Mouse (Mus musculus): ENCODE measurements around the gene Cacna1a. TPM values are rescaled to one million over a fixed set of nuclear protein-coding genes. Genes with fewer than 3 reads are reported as not detected.

Gene Cacna1a
- polyA plus RNA-seq (2016; fragmentation: Nextera tagmentation; extraction: Ambion mirVana): 0.60 and 1.8 TPM in 2 replicates

DNA sequence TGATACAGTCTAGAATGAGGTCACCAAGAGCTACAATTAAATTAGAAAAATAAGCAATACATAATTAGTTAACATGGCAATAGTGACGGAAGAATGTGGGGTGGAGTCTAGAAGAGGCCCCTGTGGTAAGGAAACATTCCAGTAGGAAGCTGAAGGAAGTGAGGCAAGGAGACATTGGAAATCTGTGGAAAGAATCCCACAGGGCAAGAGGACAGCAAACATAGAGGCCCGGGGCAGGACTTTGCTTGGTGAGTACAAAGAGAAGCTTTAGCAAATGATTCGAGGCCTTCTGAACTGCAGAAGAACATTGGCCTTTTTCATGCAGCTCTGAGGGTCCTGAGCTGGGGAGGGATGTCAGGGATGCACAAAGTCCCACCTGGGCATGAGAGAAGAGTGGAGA lies at the start of gene Cacna1a:
Gene Cacna1a, plus strand, starts transcription at position 166 of the 400 bp plus-strand sequence.
- WGBS (ENCODE audit: insufficient replicate concordance): 57% methylated on average over 3 of the region's 3 CpGs
- Histone ChIP-seq H3K36me3 (no peaks in the 10 kb centered on the region), H3K27ac (no peak within 1 kb of the TSS), H3K9ac (no peak within 1 kb of the TSS), H3K4me2 (no peak within 1 kb of the TSS), H3K4me1 (no peaks in the 10 kb centered on the region), H3K27me3 (replicated peaks) (no peaks in the 10 kb centered on the region; the same call in 1 of the 2 replicates), H3K9me3 (replicated peaks) (no peaks in the 10 kb centered on the region), H3K4me3 (no peak within 1 kb of the TSS)
- ATAC-seq: no peak

DNA sequence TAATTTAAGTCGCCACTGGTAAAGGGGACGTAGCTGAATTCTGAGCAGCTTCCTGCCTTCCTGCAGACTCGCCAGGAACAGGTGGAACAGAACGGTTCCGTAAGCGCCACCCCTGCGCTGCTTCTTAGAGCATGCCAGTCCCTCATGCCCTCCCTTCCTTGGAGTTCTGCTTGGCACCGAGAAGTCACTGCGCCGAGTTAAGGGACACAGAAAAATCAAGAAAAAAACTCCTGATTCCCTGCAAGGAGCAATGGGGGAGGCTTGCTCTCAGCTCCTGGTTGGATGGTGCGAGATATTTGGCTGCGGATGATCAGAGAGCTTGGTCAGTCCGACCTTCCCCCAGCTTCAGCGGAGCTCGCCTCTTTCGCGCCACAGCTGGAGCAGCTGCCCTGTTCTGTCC lies 49.7 kb upstream of the Cacna1a start:
- no peaks in the 10 kb centered on the region for H3K4me1 ChIP-seq
- 20% methylated on average over 17 of the region's 17 CpGs for whole genome bisulfite sequencing (ENCODE audit: insufficient replicate concordance)
- H3K4me3 ChIP-seq: no peak overlapping the region
- ATAC-seq: no peak
- H3K9ac ChIP-seq: no peak overlapping the region
- H3K27me3 ChIP-seq (replicated peaks): peaks cover 38% of the 10 kb centered on the region
- no peaks in the 10 kb centered on the region for H3K9me3 ChIP-seq (replicated peaks)
- H3K36me3 ChIP-seq: no peaks in the 10 kb centered on the region
- no peak overlapping the region for H3K27ac ChIP-seq
- no peak overlapping the region for H3K4me2 ChIP-seq

DNA sequence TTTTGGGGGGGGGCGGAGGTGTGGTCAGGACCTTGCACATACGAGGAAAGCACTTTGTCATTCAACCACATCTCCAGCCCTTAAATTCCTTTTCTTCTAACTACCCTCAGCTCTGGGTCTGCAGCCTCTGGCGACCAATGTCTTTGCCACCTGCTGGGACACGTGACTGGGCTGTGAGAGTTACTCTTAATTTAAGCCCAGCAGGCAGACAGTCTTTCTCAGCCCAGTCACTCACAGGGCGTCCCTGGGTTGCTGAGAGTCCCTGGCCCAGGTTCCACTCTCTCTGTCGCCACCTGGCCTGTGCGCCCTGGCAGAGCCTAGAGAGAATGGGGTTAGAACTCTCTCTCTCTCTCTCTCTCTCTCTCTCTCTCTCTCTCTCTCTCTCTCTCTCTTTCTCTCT lies 48.9 kb upstream of the Cacna1a start:
- Histone ChIP-seq H3K27me3 (replicated peaks) (peaks cover 38% of the 10 kb centered on the region), H3K4me1 (no peaks in the 10 kb centered on the region), H3K4me3 (no peak overlapping the region), H3K36me3 (no peaks in the 10 kb centered on the region), H3K9me3 (replicated peaks) (no peaks in the 10 kb centered on the region), H3K4me2 (no peak overlapping the region), H3K27ac (no peak overlapping the region), H3K9ac (no peak overlapping the region)
- no peak for ATAC-seq
- WGBS (ENCODE audit: insufficient replicate concordance): 11% methylated on average over 7 of the region's 7 CpGs

DNA sequence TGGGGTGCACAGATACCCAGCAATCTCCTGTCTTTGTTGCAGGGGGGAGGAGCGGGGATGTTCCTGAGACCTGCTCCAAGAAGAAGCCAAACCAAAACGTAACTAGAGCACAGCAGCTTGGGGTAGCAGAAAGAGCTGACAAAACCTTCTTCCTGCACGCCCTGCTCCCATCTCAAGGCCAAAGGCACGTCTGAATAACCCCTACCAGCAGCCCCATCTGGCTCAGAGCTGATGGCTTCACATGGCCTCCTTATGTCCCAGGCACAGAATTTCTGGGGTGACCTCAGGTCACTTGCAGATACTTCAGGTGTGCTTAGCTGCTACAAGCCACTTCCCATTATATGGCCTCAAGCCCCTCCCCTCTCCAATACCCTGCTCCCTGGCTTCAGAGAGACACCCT lies 48.4 kb upstream of the Cacna1a start:
- Histone ChIP-seq H3K9ac (no peak overlapping the region), H3K9me3 (replicated peaks) (no peaks in the 10 kb centered on the region), H3K36me3 (no peaks in the 10 kb centered on the region), H3K27me3 (replicated peaks) (peaks cover 38% of the 10 kb centered on the region), H3K4me3 (no peak overlapping the region), H3K27ac (no peak overlapping the region), H3K4me2 (no peak overlapping the region), H3K4me1 (no peaks in the 10 kb centered on the region)
- no peak for ATAC-seq
- WGBS (ENCODE audit: insufficient replicate concordance): 41% methylated on average over 4 of the region's 4 CpGs

DNA sequence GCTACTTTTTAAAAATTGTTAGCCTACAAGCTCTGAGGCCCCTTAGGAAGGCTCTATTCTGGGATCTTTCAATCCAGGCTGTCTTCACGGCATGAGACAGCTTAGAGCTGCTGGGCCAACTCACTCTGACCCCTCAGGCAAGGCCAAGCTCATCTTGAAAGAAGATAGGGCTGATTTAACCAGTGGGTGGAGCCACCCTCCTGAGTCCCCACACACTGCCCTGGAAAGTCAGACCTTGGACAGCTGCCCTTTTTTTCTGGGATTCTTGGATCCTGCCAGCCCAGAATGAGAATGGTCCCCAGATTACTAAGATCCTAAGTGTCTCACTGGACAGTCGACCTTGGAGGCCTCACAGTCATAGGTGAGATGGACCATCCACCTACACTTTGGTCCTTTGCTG lies 47.6 kb upstream of the Cacna1a start:
- H3K4me3 ChIP-seq: no peak overlapping the region
- ATAC-seq: no peak
- no peak overlapping the region for H3K27ac ChIP-seq
- H3K36me3 ChIP-seq: no peaks in the 10 kb centered on the region
- 8% methylated on average over 2 of the region's 2 CpGs for WGBS (ENCODE audit: insufficient replicate concordance)
- no peaks in the 10 kb centered on the region for H3K4me1 ChIP-seq
- peaks cover 38% of the 10 kb centered on the region for H3K27me3 ChIP-seq (replicated peaks)
- no peak overlapping the region for H3K4me2 ChIP-seq
- no peak overlapping the region for H3K9ac ChIP-seq
- no peaks in the 10 kb centered on the region for H3K9me3 ChIP-seq (replicated peaks)

DNA sequence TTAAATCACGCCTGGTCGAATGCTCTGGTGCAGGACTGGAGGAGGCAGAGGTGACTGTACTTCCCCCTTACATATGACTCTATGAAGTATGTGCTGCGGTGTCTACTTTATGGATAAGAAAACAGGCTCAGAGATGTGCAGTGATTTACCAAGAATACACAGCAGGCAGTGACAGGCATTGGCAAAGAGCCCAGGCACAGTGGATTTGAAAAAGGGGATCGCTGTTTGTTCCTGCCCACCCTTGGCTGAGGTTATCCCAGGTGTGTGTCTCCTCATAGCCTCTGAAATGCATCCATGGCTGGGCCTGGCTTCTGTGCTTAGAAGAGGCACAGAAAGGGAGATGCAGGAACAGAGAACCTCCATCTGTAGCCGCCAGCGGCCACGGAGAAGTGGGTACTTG lies 42.7 kb upstream of the Cacna1a start:
- Histone ChIP-seq H3K4me3 (no peak overlapping the region), H3K36me3 (no peaks in the 10 kb centered on the region), H3K9ac (no peak overlapping the region), H3K27ac (no peak overlapping the region), H3K4me1 (no peaks in the 10 kb centered on the region), H3K9me3 (replicated peaks) (no peaks in the 10 kb centered on the region), H3K27me3 (replicated peaks) (peaks cover 9% of the 10 kb centered on the region; the same call in 1 of the 2 replicates), H3K4me2 (no peak overlapping the region)
- 66% methylated on average over 7 of the region's 7 CpGs for WGBS (ENCODE audit: insufficient replicate concordance)
- ATAC-seq: no peak

DNA sequence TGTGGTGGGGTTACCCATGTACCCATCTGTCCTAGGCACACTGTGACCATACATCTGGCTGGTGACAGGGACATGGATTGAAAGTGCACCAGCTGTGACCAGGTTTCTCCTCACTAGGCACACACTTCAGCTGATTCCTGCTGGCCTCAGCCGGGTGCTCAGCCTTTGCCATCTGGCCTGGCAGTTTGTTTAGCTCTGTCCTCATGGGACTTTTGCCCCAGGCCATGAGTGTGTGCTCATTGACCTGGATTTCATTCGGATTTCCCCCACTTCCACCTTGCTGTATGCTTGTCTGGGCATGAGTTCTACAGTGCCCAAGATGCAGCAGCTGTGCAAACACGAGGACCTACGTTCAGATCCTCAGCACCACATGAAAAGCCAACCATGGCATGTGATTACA lies 41.8 kb upstream of the Cacna1a start:
- no peaks in the 10 kb centered on the region for H3K9me3 ChIP-seq (replicated peaks)
- no peak overlapping the region for H3K27ac ChIP-seq
- no peaks in the 10 kb centered on the region for H3K4me1 ChIP-seq
- WGBS (ENCODE audit: insufficient replicate concordance): 49% methylated on average over 4 of the region's 4 CpGs
- H3K4me2 ChIP-seq: no peak overlapping the region
- H3K27me3 ChIP-seq (replicated peaks): peaks cover 17% of the 10 kb centered on the region; the same call in 1 of the 2 replicates
- H3K36me3 ChIP-seq: no peaks in the 10 kb centered on the region
- H3K4me3 ChIP-seq: no peak overlapping the region
- ATAC-seq: no peak
- no peak overlapping the region for H3K9ac ChIP-seq

DNA sequence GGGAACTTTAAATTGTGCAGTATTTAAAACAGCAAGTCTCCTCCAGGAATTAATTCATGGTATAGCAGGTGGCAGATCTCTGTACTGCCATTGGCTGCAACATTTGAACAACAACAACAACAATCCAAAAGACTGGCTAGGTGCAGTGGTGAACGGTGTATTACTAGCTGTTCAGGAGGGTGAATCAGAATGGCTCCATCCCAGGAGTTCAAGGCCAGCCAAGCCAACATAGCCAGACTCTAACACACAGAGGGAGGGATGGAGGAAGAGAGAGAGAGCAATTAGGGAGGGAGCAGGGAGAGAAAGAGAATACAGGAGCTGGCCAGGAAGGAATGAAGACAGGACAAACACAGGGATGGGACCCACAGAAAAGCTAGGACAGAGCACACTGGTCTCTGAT lies 38.7 kb upstream of the Cacna1a start:
- H3K27ac ChIP-seq: no peak overlapping the region
- no peak overlapping the region for H3K4me3 ChIP-seq
- H3K4me2 ChIP-seq: no peak overlapping the region
- no peak for ATAC-seq
- H3K4me1 ChIP-seq: no peaks in the 10 kb centered on the region
- H3K36me3 ChIP-seq: no peaks in the 10 kb centered on the region
- H3K9me3 ChIP-seq (replicated peaks): no peaks in the 10 kb centered on the region
- no peak overlapping the region for H3K9ac ChIP-seq
- peaks cover 24% of the 10 kb centered on the region; the same call in 1 of the 2 replicates for H3K27me3 ChIP-seq (replicated peaks)
- WGBS (ENCODE audit: insufficient replicate concordance): 43% methylated on average over 1 of the region's 1 CpGs

DNA sequence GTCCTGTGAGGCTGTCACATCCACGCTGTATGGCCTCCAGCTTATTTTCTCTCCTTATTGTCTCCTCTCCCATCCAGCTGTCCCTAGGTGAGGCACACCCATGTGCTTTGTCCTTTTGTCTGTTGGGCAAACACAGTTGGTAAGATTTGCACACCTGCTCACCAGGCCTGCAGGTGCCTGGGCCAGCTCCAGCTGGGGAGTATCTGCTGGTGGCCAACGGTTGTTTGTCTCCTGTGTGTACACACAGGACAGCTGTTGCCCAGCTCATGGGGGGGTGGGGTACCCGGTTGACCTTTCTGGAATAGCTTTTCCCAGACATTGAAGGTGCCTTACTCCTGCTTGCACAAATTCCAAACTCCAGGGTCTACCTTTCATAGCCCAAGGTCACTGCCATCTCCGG lies 37.3 kb upstream of the Cacna1a start:
- ATAC-seq: no peak
- Histone ChIP-seq H3K4me3 (no peak overlapping the region), H3K4me2 (no peak overlapping the region), H3K9me3 (replicated peaks) (no peaks in the 10 kb centered on the region), H3K9ac (no peak overlapping the region), H3K27ac (no peak overlapping the region), H3K27me3 (replicated peaks) (peaks cover 24% of the 10 kb centered on the region; the same call in 1 of the 2 replicates), H3K4me1 (no peaks in the 10 kb centered on the region), H3K36me3 (no peaks in the 10 kb centered on the region)
- 50% methylated on average over 4 of the region's 4 CpGs for WGBS (ENCODE audit: insufficient replicate concordance)

DNA sequence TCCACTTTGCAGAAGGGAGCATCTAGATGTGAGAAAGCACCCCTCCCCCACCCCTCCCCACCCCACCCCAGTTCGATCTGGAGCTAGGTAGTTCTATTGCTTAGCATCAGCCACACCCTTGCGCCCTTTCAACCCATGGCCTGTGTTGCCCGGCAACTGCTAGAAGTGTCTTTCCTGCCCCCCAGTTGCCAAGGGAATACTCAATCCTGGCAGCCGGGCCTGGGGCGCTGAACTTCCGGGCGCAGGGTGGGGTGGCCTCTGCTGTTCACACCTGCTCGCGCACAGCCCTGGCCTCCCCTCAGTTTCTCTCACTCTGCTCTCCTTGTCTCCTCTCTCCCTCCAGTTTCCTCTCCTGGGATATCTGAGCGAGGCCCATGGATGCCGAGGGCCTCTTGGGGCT lies 31.8 kb upstream of the Cacna1a start:
- Histone ChIP-seq H3K4me2 (no peak overlapping the region), H3K27me3 (replicated peaks) (peaks cover 29% of the 10 kb centered on the region; the same call in 1 of the 2 replicates), H3K9me3 (replicated peaks) (no peaks in the 10 kb centered on the region), H3K9ac (no peak overlapping the region), H3K36me3 (no peaks in the 10 kb centered on the region), H3K27ac (no peak overlapping the region), H3K4me1 (no peaks in the 10 kb centered on the region), H3K4me3 (no peak overlapping the region)
- no peak for ATAC-seq
- 55% methylated on average over 11 of the region's 11 CpGs for WGBS (ENCODE audit: insufficient replicate concordance)

DNA sequence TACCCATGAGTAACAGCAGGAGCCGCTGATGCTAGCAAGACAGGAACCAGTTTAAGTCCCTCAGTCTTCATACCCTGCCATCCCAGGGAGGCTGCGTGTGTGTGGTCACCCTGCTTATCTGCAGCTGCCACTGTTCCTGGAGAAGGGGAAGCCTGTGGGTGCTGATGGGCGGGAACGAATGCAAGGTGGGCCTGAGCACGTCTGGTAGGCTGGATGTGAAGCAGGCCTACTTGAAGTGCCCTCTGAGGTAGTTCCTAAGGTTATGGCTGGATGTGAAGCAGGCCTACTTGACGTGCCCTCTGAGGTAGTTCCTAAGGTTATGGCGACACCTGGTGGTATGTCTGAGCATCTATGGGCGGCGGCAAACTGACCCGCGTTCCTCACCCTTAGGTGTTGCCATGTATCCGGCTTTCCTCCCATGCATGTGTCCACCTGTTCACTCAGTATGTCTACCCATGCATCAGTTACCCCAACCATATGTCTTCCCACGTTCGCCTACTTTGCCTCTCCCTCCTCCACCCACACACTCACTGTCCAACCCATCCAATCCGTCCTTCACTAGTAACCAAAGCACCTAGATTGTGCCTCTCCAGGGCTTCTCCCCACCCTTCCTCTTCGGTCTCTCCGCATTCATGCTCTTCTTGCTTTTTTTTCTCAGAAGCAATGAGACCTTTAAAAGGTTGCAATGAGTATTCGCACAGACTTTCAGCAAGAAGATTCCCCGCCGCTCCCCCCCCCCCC lies 30.4 kb upstream of the Cacna1a start:
- Histone ChIP-seq H3K27me3 (replicated peaks) (peaks cover 34% of the 10 kb centered on the region), H3K36me3 (no peaks in the 10 kb centered on the region), H3K9me3 (replicated peaks) (no peaks in the 10 kb centered on the region), H3K4me1 (no peaks in the 10 kb centered on the region), H3K4me3 (no peak overlapping the region), H3K9ac (no peak overlapping the region), H3K27ac (no peak overlapping the region), H3K4me2 (no peak overlapping the region)
- peak; percentile 21; the same call in 1 of the 2 replicates for ATAC-seq
- 16% methylated on average over 18 of the region's 20 CpGs for WGBS (ENCODE audit: insufficient replicate concordance)

DNA sequence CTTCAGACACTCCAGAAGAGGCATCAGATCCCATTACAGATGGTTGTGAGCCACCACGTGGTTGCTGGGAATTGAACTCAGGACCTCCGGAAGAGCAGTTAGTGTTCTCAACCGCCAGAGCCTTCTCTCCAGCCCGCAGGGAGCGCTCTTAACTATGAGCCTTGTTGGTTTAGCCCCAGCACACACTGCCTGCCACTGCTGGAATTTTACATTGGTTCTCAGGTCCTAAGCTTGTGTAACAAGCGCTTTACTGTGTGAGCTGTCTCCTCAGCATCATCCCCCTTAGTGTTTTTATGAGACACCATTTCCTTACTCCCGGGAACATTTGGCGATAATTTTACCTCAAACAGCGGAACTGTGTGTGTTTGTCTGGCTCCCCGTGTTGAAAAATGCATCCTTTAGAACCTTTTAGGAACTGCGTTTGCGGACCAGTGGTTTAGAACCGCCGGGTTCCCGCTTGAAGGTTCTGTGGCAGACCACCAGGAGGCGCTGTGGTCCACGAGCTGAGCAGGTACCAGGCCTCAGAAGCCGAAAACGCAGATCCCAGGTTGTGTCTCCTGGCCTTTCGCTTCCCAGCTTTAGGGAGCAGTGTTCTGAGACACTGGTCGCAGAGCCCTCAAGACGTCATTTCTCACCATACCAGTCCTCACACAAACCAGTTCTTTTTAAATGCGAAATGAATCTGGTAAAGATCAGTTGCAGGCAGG lies 24.7 kb upstream of the Cacna1a start:
- Histone ChIP-seq H3K9me3 (replicated peaks) (no peaks in the 10 kb centered on the region), H3K4me1 (no peaks in the 10 kb centered on the region), H3K36me3 (no peaks in the 10 kb centered on the region), H3K27me3 (replicated peaks) (peaks cover 36% of the 10 kb centered on the region), H3K4me3 (no peak overlapping the region), H3K4me2 (no peak overlapping the region), H3K9ac (no peak overlapping the region), H3K27ac (no peak overlapping the region)
- WGBS (ENCODE audit: insufficient replicate concordance): 12% methylated on average over 23 of the region's 23 CpGs
- ATAC-seq: no peak

Measured in liver, embryonic 12.5 days (tissue).